Mouse (Mus musculus): Measurements from ENCODE around the gene Slk. TPM values are rescaled to one million over a fixed set of nuclear protein-coding genes. Genes with fewer than 3 reads are reported as not detected.

Slk gene
- polyA plus RNA-seq, 1 experiment, result 91.4 TPM

DNA sequence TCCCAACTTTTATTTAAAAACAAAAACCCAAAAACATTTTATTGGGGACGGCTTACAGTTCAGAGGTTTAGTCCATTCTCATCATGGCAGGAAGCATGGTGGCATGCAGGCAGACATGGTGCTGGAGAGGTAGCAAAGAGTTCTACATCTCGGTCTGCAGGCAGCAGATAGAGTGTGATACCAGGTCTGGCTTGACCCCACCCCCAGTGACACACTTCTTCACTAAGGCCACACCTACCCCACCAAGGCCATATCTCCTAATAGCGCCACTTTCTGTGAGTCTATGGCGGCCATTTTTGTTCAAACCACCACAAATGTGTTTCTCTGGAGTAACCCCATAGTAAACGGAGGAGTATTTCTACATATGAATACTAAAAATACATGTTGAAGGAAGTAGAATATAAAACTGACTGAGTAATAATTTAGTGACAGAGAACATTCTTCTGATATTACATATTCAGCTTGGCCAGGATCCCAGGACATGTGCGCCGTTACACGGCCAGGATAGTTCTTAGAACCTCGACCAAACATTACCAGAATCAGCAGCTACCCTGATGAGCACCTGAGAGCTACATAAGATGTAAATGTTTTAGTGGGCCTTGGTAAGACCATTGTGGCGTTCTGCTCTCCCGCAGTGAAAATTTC, 30.9 kb upstream of the Slk start:
- Histone ChIP-seq H3K9ac (ENCODE audit: low read depth, poor library complexity, severe bottlenecking) (no peak overlapping the region), H3K4me1 (ENCODE audit: control insufficient read depth, insufficient read depth, low read length) (no peaks in the 10 kb centered on the region), H3K27ac (ENCODE audit: insufficient read depth, low read length) (no peak overlapping the region)

DNA sequence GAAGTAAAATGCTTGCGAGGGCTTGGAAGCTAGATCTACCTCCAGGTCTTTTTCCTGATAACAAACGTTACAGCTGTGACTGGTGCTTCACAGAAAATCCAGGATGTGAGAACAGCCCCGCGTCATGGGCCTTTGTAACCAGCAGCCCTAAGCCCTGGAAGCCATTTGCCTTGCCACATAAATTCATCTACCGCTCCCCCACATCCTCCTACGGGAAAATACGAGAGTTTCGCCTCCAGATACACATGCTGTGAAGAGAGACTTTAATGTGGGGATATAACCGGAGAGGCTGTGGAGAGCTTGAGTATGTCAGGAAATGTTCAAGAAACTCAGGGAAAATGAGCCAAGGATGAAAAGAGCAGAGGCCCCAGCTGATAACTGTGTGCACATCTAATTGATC, 30.3 kb upstream of the Slk start:
- Histone ChIP-seq H3K27ac (ENCODE audit: insufficient read depth, low read length) (no peak overlapping the region), H3K4me3 (ENCODE audit: low read depth, low read length) (no peak overlapping the region), H3K9ac (ENCODE audit: low read depth, poor library complexity, severe bottlenecking) (no peak overlapping the region), H3K27me3 (ENCODE audit: control insufficient read depth, insufficient read depth, low read length, poor library complexity, severe bottlenecking) (no peaks in the 10 kb centered on the region), H3K9me3 (replicated peaks; ENCODE audit: control insufficient read depth, insufficient read depth, low read length, poor library complexity, severe bottlenecking) (no peaks in the 10 kb centered on the region), H3K4me1 (ENCODE audit: control insufficient read depth, insufficient read depth, low read length) (no peaks in the 10 kb centered on the region), H3K36me3 (ENCODE audit: control insufficient read depth, insufficient read depth, low read length, poor library complexity, severe bottlenecking) (no peaks in the 10 kb centered on the region)
- no peak for TF ChIP-seq POLR2A (IDR thresholded peaks at IDR 0.05; ENCODE audit: insufficient read depth, low read length)
- TF ChIP-seq CTCF (IDR thresholded peaks at IDR 0.05; ENCODE audit: low read depth, low read length), result no peak
- TF ChIP-seq EP300 (IDR thresholded peaks at IDR 0.05; ENCODE audit: insufficient read depth, low read depth, low read length), result no peak

More for the DNA sequence above, 30.9 kb upstream of the Slk start:
- no peak overlapping the region for H3K4me3 ChIP-seq (ENCODE audit: low read depth, low read length)
- no peaks in the 10 kb centered on the region for H3K9me3 ChIP-seq (replicated peaks; ENCODE audit: control insufficient read depth, insufficient read depth, low read length, poor library complexity, severe bottlenecking)
- H3K36me3 ChIP-seq (ENCODE audit: control insufficient read depth, insufficient read depth, low read length, poor library complexity, severe bottlenecking), result no peaks in the 10 kb centered on the region
- H3K27me3 ChIP-seq (ENCODE audit: control insufficient read depth, insufficient read depth, low read length, poor library complexity, severe bottlenecking), result no peaks in the 10 kb centered on the region
- no peak for TF ChIP-seq CTCF (IDR thresholded peaks at IDR 0.05; ENCODE audit: low read depth, low read length)
- TF ChIP-seq POLR2A (IDR thresholded peaks at IDR 0.05; ENCODE audit: insufficient read depth, low read length), result no peak
- TF ChIP-seq EP300 (IDR thresholded peaks at IDR 0.05; ENCODE audit: insufficient read depth, low read depth, low read length), result no peak

DNA sequence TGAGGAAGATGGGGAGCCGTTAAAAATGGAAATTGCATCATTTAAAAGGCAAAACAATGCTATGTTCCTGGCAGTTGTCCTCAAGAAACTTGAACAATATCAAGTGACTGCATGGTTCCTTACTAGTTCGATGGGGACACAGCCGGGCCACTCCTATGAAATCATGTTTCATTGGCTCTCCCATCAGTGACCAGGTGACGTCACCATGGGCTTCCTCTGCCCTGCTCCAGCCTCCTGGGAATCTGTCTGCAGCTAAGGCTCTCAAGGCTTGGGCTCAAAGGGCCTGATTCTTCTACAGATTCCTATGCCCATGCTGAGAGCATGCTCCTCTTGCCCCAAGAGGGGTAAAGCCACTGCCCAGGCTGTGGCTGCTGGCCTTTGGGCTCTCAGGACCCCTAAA, 29.9 kb upstream of the Slk start:
- Histone ChIP-seq H3K36me3 (ENCODE audit: control insufficient read depth, insufficient read depth, low read length, poor library complexity, severe bottlenecking) (no peaks in the 10 kb centered on the region), H3K27me3 (ENCODE audit: control insufficient read depth, insufficient read depth, low read length, poor library complexity, severe bottlenecking) (no peaks in the 10 kb centered on the region), H3K27ac (ENCODE audit: insufficient read depth, low read length) (no peak overlapping the region), H3K4me1 (ENCODE audit: control insufficient read depth, insufficient read depth, low read length) (no peaks in the 10 kb centered on the region), H3K4me3 (ENCODE audit: low read depth, low read length) (no peak overlapping the region), H3K9ac (ENCODE audit: low read depth, poor library complexity, severe bottlenecking) (no peak overlapping the region), H3K9me3 (replicated peaks; ENCODE audit: control insufficient read depth, insufficient read depth, low read length, poor library complexity, severe bottlenecking) (no peaks in the 10 kb centered on the region)
- TF ChIP-seq EP300 (IDR thresholded peaks at IDR 0.05; ENCODE audit: insufficient read depth, low read depth, low read length) (no peak), CTCF (IDR thresholded peaks at IDR 0.05; ENCODE audit: low read depth, low read length) (no peak), POLR2A (IDR thresholded peaks at IDR 0.05; ENCODE audit: insufficient read depth, low read length) (no peak)

GRCm38 (mm10) chr19:47559145-47559544, 20.3 kb upstream of the Slk start:
- no peak overlapping the region for H3K4me3 ChIP-seq (ENCODE audit: low read depth, low read length)
- TF ChIP-seq EP300 (IDR thresholded peaks at IDR 0.05; ENCODE audit: insufficient read depth, low read depth, low read length) (no peak), CTCF (IDR thresholded peaks at IDR 0.05; ENCODE audit: low read depth, low read length) (no peak), POLR2A (IDR thresholded peaks at IDR 0.05; ENCODE audit: insufficient read depth, low read length) (no peak)
- no peaks in the 10 kb centered on the region for H3K36me3 ChIP-seq (ENCODE audit: control insufficient read depth, insufficient read depth, low read length, poor library complexity, severe bottlenecking)
- H3K9me3 ChIP-seq (replicated peaks; ENCODE audit: control insufficient read depth, insufficient read depth, low read length, poor library complexity, severe bottlenecking), result no peaks in the 10 kb centered on the region
- no peak overlapping the region for H3K27ac ChIP-seq (ENCODE audit: insufficient read depth, low read length)
- no peak overlapping the region for H3K9ac ChIP-seq (ENCODE audit: low read depth, poor library complexity, severe bottlenecking)
- peaks cover 1% of the 10 kb centered on the region for H3K4me1 ChIP-seq (ENCODE audit: control insufficient read depth, insufficient read depth, low read length)
- H3K27me3 ChIP-seq (ENCODE audit: control insufficient read depth, insufficient read depth, low read length, poor library complexity, severe bottlenecking), result no peaks in the 10 kb centered on the region

- Histone ChIP-seq H3K27me3 (ENCODE audit: control insufficient read depth, insufficient read depth, low read length, poor library complexity, severe bottlenecking) (no peaks in the 10 kb centered on the region), H3K9me3 (replicated peaks; ENCODE audit: control insufficient read depth, insufficient read depth, low read length, poor library complexity, severe bottlenecking) (no peaks in the 10 kb centered on the region), H3K9ac (ENCODE audit: low read depth, poor library complexity, severe bottlenecking) (no peak overlapping the region), H3K36me3 (ENCODE audit: control insufficient read depth, insufficient read depth, low read length, poor library complexity, severe bottlenecking) (no peaks in the 10 kb centered on the region), H3K4me1 (ENCODE audit: control insufficient read depth, insufficient read depth, low read length) (peaks cover 1% of the 10 kb centered on the region), H3K27ac (ENCODE audit: insufficient read depth, low read length) (no peak overlapping the region), H3K4me3 (ENCODE audit: low read depth, low read length) (no peak overlapping the region)
- no peak for TF ChIP-seq POLR2A (IDR thresholded peaks at IDR 0.05; ENCODE audit: insufficient read depth, low read length)
- no peak for TF ChIP-seq CTCF (IDR thresholded peaks at IDR 0.05; ENCODE audit: low read depth, low read length)
- TF ChIP-seq EP300 (IDR thresholded peaks at IDR 0.05; ENCODE audit: insufficient read depth, low read depth, low read length), result no peak
Measured at GRCm38 (mm10) chr19:47559751-47560512, 19.5 kb upstream of the Slk start.

DNA sequence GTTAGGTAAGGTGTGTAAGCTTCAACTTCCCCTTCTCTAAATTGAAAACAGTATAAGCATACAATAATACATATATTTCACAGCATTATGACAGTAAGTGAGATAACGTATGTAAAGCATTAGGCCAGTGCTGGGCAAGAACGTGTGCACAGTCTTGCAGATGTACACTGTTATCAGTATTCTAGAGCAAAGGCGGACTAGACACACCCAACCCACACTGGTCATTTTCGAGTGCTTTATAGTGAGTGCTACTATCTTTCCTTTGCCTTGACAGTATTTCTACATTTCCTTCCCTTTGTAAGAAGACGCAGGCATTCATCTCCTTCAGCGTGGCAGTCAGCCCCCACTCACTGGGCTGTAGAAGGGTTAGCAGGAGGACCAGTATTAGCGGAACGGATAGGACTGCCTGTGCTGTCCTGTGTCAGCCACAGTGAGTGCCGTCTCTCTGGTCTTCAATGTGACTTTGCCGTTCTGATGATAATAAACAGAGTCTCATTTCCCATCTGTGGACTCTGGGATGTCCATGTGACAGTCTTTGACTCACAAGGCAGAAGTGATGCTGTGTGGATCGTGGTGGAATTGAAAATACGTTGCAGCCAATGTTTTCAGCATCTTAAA, 18.8 kb upstream of the Slk start:
- Histone ChIP-seq H3K36me3 (ENCODE audit: control insufficient read depth, insufficient read depth, low read length, poor library complexity, severe bottlenecking) (no peaks in the 10 kb centered on the region), H3K27ac (ENCODE audit: insufficient read depth, low read length) (no peak overlapping the region), H3K4me3 (ENCODE audit: low read depth, low read length) (no peak overlapping the region), H3K9ac (ENCODE audit: low read depth, poor library complexity, severe bottlenecking) (no peak overlapping the region), H3K4me1 (ENCODE audit: control insufficient read depth, insufficient read depth, low read length) (peaks cover 1% of the 10 kb centered on the region), H3K27me3 (ENCODE audit: control insufficient read depth, insufficient read depth, low read length, poor library complexity, severe bottlenecking) (no peaks in the 10 kb centered on the region), H3K9me3 (replicated peaks; ENCODE audit: control insufficient read depth, insufficient read depth, low read length, poor library complexity, severe bottlenecking) (no peaks in the 10 kb centered on the region)
- TF ChIP-seq CTCF (IDR thresholded peaks at IDR 0.05; ENCODE audit: low read depth, low read length) (no peak), EP300 (IDR thresholded peaks at IDR 0.05; ENCODE audit: insufficient read depth, low read depth, low read length) (no peak), POLR2A (IDR thresholded peaks at IDR 0.05; ENCODE audit: insufficient read depth, low read length) (no peak)

All from ES-Bruce4 (cell line).